Mouse (Mus musculus) intestine, postnatal 0 days (tissue): ENCODE measurements at regions not wholly inside any gene's neighbourhood (a gene's known extent, or its start where the extent isn't known, plus 50 kb on each side); places are given as distances from the start of the nearest gene placed in this dataset.

ENCODE experiments used
- ATAC-seq: fragments of 200-750 bp; cut with Nextera tagmentation; 2 replicates; pipeline ENCODE4 v1.8.0; 2017; ENCODE audit warnings: mild to moderate bottlenecking, moderate TSS enrichment, moderate library complexity
- H3K27ac ChIP-seq: fragments of 300-500 bp; sonication (generic); 2 replicates; pipeline ENCODE4 v1.5.1; 2014; ENCODE audit warnings: mild to moderate bottlenecking, low read depth, low read length, moderate library complexity
- H3K27me3 ChIP-seq: fragments of 300-500 bp; sonication (generic); replicated peaks from 2 replicates; pipeline ENCODE4 v1.6.1; 2014; ENCODE audit warnings: low read length, mixed read lengths; ENCODE audit not compliant: control insufficient read depth, insufficient read depth
- H3K36me3 ChIP-seq: fragments of 300-500 bp; sonication (generic); 2 replicates; pipeline ENCODE4 v1.6.1; 2014; ENCODE audit warnings: mild to moderate bottlenecking, moderate library complexity; ENCODE audit not compliant: control insufficient read depth, insufficient read depth
- H3K4me1 ChIP-seq: fragments of 300-500 bp; sonication (generic); replicated peaks from 2 replicates; pipeline ENCODE4 v1.6.1; 2014; ENCODE audit warnings: antibody characterized with exemption, low read length, mixed read lengths; ENCODE audit not compliant: control insufficient read depth, insufficient read depth
- H3K4me2 ChIP-seq: fragments of 300-500 bp; sonication (generic); replicated peaks from 2 replicates; pipeline ENCODE4 v1.6.1; 2014; ENCODE audit warnings: low read depth, mild to moderate bottlenecking, moderate library complexity
- H3K4me3 ChIP-seq: fragments of 300-500 bp; sonication (generic); 2 replicates; pipeline ENCODE4 v1.5.1; 2014; ENCODE audit warnings: low read depth, low read length
- H3K9ac ChIP-seq: fragments of 300-500 bp; sonication (generic); 2 replicates; pipeline ENCODE4 v1.6.1; 2014; ENCODE audit warnings: mild to moderate bottlenecking, low read depth, low read length
- H3K9me3 ChIP-seq: fragments of 300-500 bp; sonication (generic); 2 replicates; pipeline ENCODE4 v1.6.1; 2016; ENCODE audit warnings: mixed run types; ENCODE audit not compliant: control insufficient read depth
- CTCF ChIP-seq: sonication (generic); IDR thresholded peaks from 2 replicates; pipeline ENCODE4 v1.5.1; 2016; ENCODE audit warnings: low read depth, mild to moderate bottlenecking, control low read depth, antibody characterized with exemption, moderate library complexity
- WGBS: fragments of 180-500 bp; shearing (Covaris S2); extraction: QIAGEN DNeasy Blood & Tissue Kit; methylation state at CpG from one replicate; pipeline ENCODE4 v1.1.7; 2014; 5-methylcytosine and 5-hydroxymethylcytosine counted together

GRCm38 (mm10) chrX:11491235-11491634, 163.6 kb downstream of the H2al1j start:
- Histone ChIP-seq H3K9me3 (no peaks in the 10 kb centered on the region), H3K27ac (no peak overlapping the region), H3K4me1 (no peaks in the 10 kb centered on the region), H3K27me3 (peaks cover 11% of the 10 kb centered on the region; the same call in 1 of the 2 replicates), H3K4me2 (no peak overlapping the region), H3K4me3 (no peak overlapping the region), H3K36me3 (no peaks in the 10 kb centered on the region), H3K9ac (no peak overlapping the region)
- no peak for TF ChIP-seq CTCF
- ATAC-seq, result no peak
- 25% methylated on average over 5 of the region's 5 CpGs for WGBS

- Histone ChIP-seq H3K9ac (no peak overlapping the region), H3K27me3 (peaks cover 11% of the 10 kb centered on the region; the same call in 1 of the 2 replicates), H3K4me2 (no peak overlapping the region), H3K36me3 (no peaks in the 10 kb centered on the region), H3K4me1 (no peaks in the 10 kb centered on the region), H3K9me3 (no peaks in the 10 kb centered on the region), H3K27ac (no peak overlapping the region), H3K4me3 (no peak overlapping the region)
- no peak for TF ChIP-seq CTCF
- 39% methylated on average over 31 of the region's 32 CpGs for WGBS
- no peak for ATAC-seq
Observed at GRCm38 (mm10) chrX:11491676-11492391, 164.2 kb downstream of the H2al1j start.

- Histone ChIP-seq H3K27ac (no peak overlapping the region), H3K27me3 (peaks cover 11% of the 10 kb centered on the region; the same call in 1 of the 2 replicates), H3K4me1 (no peaks in the 10 kb centered on the region), H3K4me3 (no peak overlapping the region), H3K9me3 (no peaks in the 10 kb centered on the region), H3K36me3 (no peaks in the 10 kb centered on the region), H3K4me2 (peak overlapping the region; percentile 40), H3K9ac (no peak overlapping the region)
- 26% methylated on average over 19 of the region's 19 CpGs for WGBS
- no peak for ATAC-seq
- no peak for TF ChIP-seq CTCF
Observed at GRCm38 (mm10) chrX:11493526-11494245, 166.1 kb downstream of the H2al1j start.

GRCm38 (mm10) chrX:11494246-11494630, 166.6 kb downstream of the H2al1j start:
- no peak for TF ChIP-seq CTCF
- no peaks in the 10 kb centered on the region for H3K36me3 ChIP-seq
- no peak for ATAC-seq
- H3K4me2 ChIP-seq, result peak overlapping the region; percentile 40; the same call in 1 of the 2 replicates
- no peak overlapping the region for H3K27ac ChIP-seq
- H3K9me3 ChIP-seq, result no peaks in the 10 kb centered on the region
- 48% methylated on average over 12 of the region's 12 CpGs for WGBS
- no peak overlapping the region for H3K9ac ChIP-seq
- H3K4me3 ChIP-seq, result no peak overlapping the region
- no peaks in the 10 kb centered on the region for H3K4me1 ChIP-seq
- H3K27me3 ChIP-seq, result peaks cover 11% of the 10 kb centered on the region; the same call in 1 of the 2 replicates

- no peak for TF ChIP-seq CTCF
- ATAC-seq, result no peak
- 38% methylated on average over 5 of the region's 5 CpGs for WGBS
Observed at GRCm38 (mm10) chrX:11512439-11512838, 184.8 kb downstream of the H2al1j start.

GRCm38 (mm10) chrX:11512928-11513327, 185.3 kb downstream of the H2al1j start:
- H3K4me3 ChIP-seq, result no peak overlapping the region
- ATAC-seq, result no peak
- no peaks in the 10 kb centered on the region for H3K27me3 ChIP-seq
- no peak overlapping the region for H3K9ac ChIP-seq
- no peak overlapping the region for H3K4me2 ChIP-seq
- 53% methylated on average over 4 of the region's 4 CpGs for WGBS
- H3K4me1 ChIP-seq, result no peaks in the 10 kb centered on the region
- no peak for TF ChIP-seq CTCF
- H3K9me3 ChIP-seq, result no peaks in the 10 kb centered on the region
- no peaks in the 10 kb centered on the region for H3K36me3 ChIP-seq
- no peak overlapping the region for H3K27ac ChIP-seq

More at GRCm38 (mm10) chrX:11512439-11512838, 184.8 kb downstream of the H2al1j start:
- Histone ChIP-seq H3K27me3 (no peaks in the 10 kb centered on the region), H3K36me3 (no peaks in the 10 kb centered on the region), H3K4me3 (no peak overlapping the region), H3K27ac (no peak overlapping the region), H3K9me3 (no peaks in the 10 kb centered on the region), H3K4me2 (no peak overlapping the region), H3K4me1 (no peaks in the 10 kb centered on the region), H3K9ac (no peak overlapping the region)
